Mouse (Mus musculus) megakaryocyte-erythroid progenitor cell, adult 5-6 weeks (primary cell): ENCODE data around the gene Shisa4. TPM values are rescaled to one million over a fixed set of nuclear protein-coding genes. Genes with fewer than 3 reads are reported as not detected.
"Not testable (repeated sequence)": the region's sequence is repeated elsewhere in the genome, so short reads cannot be mapped to it uniquely, and the experiment has no call there.

Experiments
- ATAC-seq: replicated peaks from 2 replicates; pipeline ENCODE4 v1.8.0; 2016; ENCODE audit warnings: mild to moderate bottlenecking, inconsistent platforms; ENCODE audit not compliant: severe bottlenecking, poor library complexity, low FRiP score, low TSS enrichment
- total RNA-seq, 2 experiments: library from RNA; stranded (forward) in 1 of 2; stranded (reverse) in 1 of 2; fragments of 200-1000, 215-1000 nt in 1 of 2; fragments of >200 nt in 1 of 2; fragmentation: Nextera tagmentation in 1 of 2; gene quantifications; 2 replicates each; pipeline ENCODE4 v1.2.3; 2014 to 2017

Shisa4 gene
- total RNA-seq (2014; fragmentation: Nextera tagmentation): not detected in 2 replicates
- not detected in 2 replicates for total RNA-seq (2017)

- peak; percentile 49 for ATAC-seq
Measured at GRCm38 (mm10) chr1:135374868-135375581, at the start of gene Shisa4. TSS of gene Shisa4 (minus strand) at chr1:135375237.

- no peak for ATAC-seq
Measured at GRCm38 (mm10) chr1:135422772-135423171, 47.7 kb upstream of the Shisa4 start.

DNA sequence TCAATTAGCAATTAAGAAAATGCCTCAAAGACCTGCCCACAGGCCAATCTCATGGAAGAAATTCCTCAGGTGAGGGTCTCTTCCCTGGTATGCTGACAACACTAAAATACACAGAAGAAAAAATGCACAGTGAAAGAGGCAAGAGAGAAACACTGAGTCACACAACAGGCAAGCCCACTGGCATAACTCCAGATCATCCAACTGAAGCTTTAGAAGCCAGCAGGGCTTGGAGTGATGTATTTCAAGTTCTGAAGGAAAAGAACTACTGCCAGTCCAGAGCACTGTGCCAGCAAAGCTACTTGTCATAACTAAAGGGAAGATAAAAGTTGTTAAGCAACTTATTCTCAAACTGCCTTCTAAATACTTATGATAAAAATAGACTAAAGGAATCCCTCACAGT, 39.0 kb upstream of the Shisa4 start:
- no peak for ATAC-seq

DNA sequence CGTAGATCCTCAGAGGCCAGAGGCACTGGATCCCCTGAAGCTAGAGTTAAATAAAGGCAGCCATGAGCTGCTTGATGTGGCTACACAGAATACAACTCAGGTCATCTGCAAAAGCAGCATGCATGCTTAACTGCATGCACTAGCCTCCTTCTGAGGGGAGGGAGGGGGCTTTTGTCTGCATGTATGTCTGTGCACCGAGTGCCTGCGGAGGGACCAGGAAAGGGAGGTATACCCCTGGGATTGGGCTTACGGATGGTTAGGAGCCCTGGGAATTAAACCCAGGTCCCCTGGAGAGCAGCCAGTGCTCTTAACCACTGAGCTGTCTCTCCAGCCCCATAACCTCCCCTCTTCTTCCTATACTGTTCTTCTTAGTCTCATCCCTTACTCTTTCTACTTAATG, 37.1 kb upstream of the Shisa4 start:
- no peak for ATAC-seq

DNA sequence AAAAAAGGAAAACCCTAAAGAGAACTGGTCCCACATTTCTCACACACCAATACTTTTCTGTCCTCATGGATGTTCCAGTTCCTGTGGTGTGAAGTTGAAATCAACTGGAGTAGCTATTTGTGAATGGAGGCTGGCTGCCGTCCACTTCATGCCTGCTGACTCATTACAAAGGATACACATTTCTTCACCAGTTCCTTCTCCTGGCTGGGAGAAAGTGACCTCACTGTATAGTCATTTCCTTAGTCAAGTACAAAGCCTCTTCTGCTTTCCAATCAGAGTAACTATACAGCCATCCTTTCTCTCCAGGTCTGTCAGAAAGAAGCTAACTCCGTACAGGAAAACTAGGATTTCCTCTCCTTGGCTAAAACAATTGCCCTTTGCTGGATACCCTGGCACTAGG, 35.9 kb upstream of the Shisa4 start:
- ATAC-seq: no peak

DNA sequence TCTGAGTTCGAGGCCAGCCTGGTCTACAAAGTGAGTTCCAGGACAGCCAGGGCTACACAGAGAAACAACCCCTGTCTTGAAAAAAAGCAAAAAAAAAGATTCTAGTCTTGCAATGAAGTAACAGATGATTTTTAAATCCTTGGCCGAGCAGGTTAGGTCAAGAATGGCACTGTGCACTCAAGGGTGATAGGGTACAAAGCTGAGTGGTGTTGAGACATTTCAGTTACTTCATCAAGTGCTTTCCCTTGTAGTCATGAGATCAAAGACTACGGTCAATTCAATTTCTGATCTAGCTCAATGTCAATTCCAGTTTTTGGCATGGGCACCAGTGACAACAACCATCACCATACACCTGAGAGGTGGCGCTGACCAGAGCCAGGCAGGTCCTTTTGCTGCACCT, 33.9 kb upstream of the Shisa4 start:
- ATAC-seq: no peak

GRCm38 (mm10) chr1:135405356-135405755, 30.3 kb upstream of the Shisa4 start:
- ATAC-seq: no peak

GRCm38 (mm10) chr1:135401452-135402110, 26.5 kb upstream of the Shisa4 start:
- ATAC-seq: no peak

DNA sequence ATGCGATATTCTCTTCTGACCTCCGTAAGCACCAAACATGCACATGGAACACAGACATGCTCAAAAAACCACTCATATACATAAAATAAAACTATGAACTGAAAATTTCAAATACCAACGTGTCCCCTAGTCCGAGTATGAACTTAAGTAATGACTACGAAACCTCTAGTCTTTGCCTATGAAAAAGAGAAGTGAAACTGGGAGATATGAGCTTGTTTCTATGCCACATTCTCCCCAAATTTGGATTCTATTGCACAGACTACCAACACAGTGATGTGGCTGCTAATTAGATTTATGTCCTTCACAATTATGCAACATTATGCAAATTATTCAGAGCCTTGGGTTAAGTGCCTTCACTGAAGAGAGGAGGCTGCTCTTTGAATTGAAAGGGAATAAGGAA, 24.4 kb upstream of the Shisa4 start:
- ATAC-seq: no peak

GRCm38 (mm10) chr1:135385161-135385560, 10.1 kb upstream of the Shisa4 start:
- ATAC-seq: no peak

DNA sequence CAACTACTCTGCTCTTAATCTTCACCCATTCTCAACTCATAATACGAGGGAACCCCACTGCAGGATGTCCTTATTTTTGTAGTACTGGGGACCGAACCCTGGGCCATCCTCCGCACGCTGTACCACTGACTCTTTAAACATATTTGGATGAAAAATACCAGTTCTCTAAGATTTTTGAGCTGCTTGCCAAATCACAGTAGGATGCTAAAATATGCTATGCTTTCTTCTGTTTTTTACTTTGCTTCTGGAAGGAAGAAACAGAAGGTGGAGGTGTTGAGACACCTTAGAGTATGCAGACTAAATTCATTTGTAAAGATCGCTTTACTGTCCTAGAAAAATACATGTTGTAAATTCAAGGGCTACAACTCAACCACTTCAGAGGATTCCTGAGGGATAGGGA, 9.1 kb upstream of the Shisa4 start:
- no peak for ATAC-seq

GRCm38 (mm10) chr1:135381560-135381959, 6.5 kb upstream of the Shisa4 start:
- ATAC-seq: not testable (repeated sequence)

DNA sequence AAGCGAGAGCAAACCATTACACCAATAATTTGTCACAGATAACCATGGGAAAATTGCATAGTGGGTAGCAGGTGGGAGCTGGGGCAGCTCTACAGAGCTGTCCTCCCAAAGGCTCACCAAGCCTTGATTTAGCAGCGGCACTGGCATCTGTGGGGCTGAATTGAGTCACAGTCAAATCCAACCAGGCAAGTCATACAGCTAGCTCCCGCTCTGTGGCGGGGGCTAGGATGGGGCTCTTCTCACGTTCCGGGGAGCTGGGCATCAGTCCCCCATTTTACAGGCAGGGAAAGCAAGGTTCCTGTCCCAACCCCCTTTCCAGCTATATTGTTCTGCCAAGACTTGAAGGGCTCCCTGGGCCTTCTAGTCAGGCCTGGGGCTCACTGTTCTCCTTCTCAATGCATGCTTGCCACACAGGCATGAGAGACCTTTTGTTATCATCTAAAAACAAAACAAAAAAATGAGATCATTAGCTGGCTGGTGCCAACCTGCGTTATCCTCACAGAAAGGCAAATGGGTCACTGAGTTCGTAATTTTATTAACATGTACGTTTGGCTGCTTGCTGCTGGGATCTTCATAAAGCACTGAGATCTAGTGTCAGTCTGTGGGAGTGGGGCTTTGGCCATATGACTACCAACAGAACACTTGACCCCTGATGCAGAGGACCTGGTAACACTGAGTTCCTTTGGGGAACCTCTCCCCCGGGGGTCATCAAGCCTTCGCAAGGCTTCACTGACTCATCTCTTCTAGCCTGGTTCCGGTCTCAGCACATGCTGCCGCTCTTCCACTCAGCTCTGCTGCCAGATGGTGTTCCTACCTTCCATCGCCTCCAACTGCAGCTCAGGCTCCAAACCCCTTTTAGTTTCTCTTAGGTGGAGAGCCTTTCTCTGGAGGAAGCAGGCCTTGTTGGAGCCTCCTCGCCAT, 5.3 kb upstream of the Shisa4 start:
- ATAC-seq: no peak

DNA sequence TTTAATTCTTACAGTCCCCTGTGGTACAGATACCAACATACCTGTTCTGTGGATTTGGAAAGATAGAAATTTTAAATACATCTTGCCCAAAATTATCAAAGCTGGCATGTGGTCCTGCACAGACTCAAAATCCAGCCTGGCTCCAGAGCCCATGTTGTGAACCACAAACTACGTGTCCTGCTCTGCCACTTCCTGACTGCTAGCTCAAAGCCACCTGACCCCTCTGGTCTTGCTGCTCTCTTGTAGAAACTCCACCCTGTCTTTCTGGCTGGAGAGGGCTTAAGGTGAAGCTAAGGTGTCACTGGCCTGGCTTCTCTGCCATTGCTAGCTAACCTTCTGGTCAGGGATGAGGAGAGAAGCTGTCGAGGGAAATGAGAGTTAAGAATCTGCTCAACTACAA, 4.0 kb upstream of the Shisa4 start:
- ATAC-seq: no peak

GRCm38 (mm10) chr1:135378576-135378975, 3.5 kb upstream of the Shisa4 start:
- no peak for ATAC-seq

GRCm38 (mm10) chr1:135374175-135374867, 716 bp downstream of the Shisa4 start:
- no peak for ATAC-seq

DNA sequence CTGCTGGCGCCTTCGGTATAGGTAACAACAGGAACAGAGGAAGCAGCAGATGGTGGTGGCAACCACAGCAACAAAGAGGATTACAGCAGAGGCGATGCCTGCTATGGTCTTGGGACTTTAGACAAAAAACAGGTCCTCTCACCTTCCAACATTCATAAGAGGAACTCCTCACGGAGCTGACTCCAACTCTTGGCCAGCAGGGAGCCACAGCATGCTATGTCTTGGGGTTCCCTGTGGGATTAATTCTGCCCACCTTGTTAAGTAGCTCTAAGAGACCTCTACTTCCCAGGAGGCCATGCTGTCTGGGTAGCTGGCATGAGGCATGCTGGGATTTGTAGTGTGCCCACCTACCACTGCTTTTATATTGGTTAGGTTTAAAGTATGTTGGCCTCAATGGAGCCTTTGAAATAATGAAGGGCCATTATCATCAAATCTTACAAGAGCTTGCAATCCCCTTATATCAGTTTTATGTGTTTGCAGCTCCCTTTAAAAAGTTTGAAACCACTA, 1.8 kb downstream of the Shisa4 start:
- no peak for ATAC-seq

DNA sequence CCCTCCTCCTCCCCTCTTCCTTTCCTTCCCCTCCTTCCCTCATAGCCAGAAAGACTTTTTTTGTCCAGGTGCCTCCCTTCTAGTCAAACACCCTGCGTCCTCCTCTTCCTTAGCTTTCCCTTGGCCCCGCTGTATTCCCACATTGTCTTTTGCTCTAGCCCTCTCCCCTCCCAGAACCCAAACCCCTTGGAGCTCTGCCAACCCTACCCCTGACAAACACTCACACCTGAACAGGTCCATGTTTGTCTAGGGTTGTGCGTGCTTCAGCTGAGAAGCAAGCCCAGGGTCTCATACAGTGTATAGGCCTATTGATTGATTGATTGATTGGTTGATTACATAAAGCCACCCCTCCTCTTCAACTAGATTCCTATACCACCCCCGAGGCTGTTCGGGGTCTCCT, 5.6 kb downstream of the Shisa4 start:
- no peak for ATAC-seq

GRCm38 (mm10) chr1:135368982-135369381, 6.1 kb downstream of the Shisa4 start:
- ATAC-seq: 0 out of 2 replicates have a peak, but pooled peaks have one; percentile 6
